Mouse (Mus musculus): ENCODE measurements at regions not wholly inside any gene's neighbourhood (a gene's known extent, or its start where the extent isn't known, plus 50 kb on each side); places are given as distances from the start of the nearest gene placed in this dataset.

DNA sequence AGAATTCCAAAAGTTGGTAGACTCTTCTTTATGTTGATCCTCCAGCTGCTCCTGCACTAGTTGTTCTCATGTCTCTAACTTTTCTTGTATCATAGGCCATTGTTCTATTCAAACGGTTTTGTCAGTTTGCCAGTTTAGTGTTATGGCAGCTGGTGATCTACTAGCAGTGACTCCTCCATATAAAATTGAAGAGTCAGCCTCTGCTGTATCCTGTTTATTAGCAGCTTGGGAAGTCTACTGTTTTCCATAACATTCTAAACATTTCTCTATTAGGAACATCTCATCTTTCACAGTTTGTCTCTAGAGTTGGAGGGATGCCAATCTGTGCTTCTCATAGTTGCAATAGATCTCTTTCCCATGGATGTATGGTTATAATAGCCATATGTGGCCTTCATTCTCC, 58.6 kb downstream of the Drd1 start:
- H3K4me2 ChIP-seq (ENCODE audit: low read depth, low read length) = no peak overlapping the region
- no peaks in the 10 kb centered on the region for H3K36me3 ChIP-seq (ENCODE audit: control insufficient read depth, insufficient read depth, low read length)
- no peaks in the 10 kb centered on the region for H3K4me1 ChIP-seq (ENCODE audit: control insufficient read depth, insufficient read depth, low read length)
- H3K27me3 ChIP-seq (ENCODE audit: control insufficient read depth, insufficient read depth, low read length) = no peaks in the 10 kb centered on the region
- no peaks in the 10 kb centered on the region for H3K9me3 ChIP-seq (ENCODE audit: control insufficient read depth, low read length)
- H3K9ac ChIP-seq (replicated peaks; ENCODE audit: low read depth, low read length) = no peak overlapping the region
- H3K4me3 ChIP-seq (ENCODE audit: low read depth, low read length) = no peak overlapping the region
- no peak overlapping the region for H3K27ac ChIP-seq (ENCODE audit: low read depth, low read length)
- no peak for ATAC-seq (ENCODE audit: low read depth)
- WGBS = 76% methylated on average over 1 of the region's 1 CpGs

DNA sequence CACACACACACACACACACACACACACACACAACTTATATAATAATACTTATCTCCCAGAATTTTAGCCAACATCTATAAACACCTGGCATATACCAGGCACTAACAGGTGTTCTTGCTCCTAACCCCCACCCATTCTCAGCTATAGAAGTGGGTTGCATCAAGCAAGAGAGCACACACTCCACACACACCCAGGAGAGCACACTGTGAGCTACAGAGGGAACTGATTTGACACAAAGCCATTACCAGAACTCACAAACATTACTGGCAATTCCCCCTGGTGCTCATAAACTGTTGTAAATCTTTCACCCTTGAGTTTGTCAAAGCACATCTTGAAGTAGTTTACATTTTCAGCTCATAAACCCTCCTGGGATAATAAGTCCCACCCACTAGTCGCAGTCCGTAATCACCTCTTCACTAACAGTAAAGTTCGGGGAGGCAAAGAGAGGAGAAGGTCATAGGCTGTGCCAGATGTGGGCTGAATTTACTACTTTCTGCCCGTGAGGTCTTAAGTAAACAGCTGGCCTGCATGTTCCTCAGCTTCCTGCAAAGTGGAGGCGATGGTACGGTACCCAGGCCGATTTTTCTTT, 62.5 kb downstream of the Drd1 start:
- no peaks in the 10 kb centered on the region for H3K4me1 ChIP-seq (ENCODE audit: control insufficient read depth, insufficient read depth, low read length)
- no peak overlapping the region for H3K27ac ChIP-seq (ENCODE audit: low read depth, low read length)
- WGBS = 64% methylated on average over 7 of the region's 7 CpGs
- no peaks in the 10 kb centered on the region for H3K9me3 ChIP-seq (ENCODE audit: control insufficient read depth, low read length)
- ATAC-seq (ENCODE audit: low read depth) = no peak
- H3K36me3 ChIP-seq (ENCODE audit: control insufficient read depth, insufficient read depth, low read length) = no peaks in the 10 kb centered on the region
- no peaks in the 10 kb centered on the region for H3K27me3 ChIP-seq (ENCODE audit: control insufficient read depth, insufficient read depth, low read length)
- H3K9ac ChIP-seq (replicated peaks; ENCODE audit: low read depth, low read length) = no peak overlapping the region
- H3K4me2 ChIP-seq (ENCODE audit: low read depth, low read length) = no peak overlapping the region
- no peak overlapping the region for H3K4me3 ChIP-seq (ENCODE audit: low read depth, low read length)

DNA sequence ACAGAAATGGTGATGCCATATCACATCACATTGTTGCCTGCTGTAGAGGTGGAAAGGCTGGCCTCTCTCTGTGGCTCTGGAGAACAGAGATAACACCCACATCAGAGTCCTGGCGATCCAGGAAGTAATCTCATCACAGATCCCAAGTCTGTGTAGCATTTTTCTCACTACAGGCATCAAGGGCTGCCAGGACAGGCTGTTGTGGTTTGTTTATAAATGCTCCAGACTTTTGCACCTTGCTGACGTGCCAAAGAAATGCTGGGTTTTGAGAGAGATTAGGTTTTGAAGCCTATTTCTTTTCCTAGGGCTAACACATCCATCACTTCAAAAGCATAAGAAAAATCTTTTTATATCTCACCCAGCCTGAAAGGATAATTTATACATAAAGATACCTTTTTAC, 76.3 kb downstream of the Drd1 start:
- ATAC-seq (ENCODE audit: low read depth) = no peak
- Histone ChIP-seq H3K27ac (ENCODE audit: low read depth, low read length) (no peak overlapping the region), H3K36me3 (ENCODE audit: control insufficient read depth, insufficient read depth, low read length) (no peaks in the 10 kb centered on the region), H3K4me3 (ENCODE audit: low read depth, low read length) (no peak overlapping the region), H3K27me3 (ENCODE audit: control insufficient read depth, insufficient read depth, low read length) (no peaks in the 10 kb centered on the region), H3K4me1 (ENCODE audit: control insufficient read depth, insufficient read depth, low read length) (no peaks in the 10 kb centered on the region), H3K9ac (replicated peaks; ENCODE audit: low read depth, low read length) (no peak overlapping the region), H3K9me3 (ENCODE audit: control insufficient read depth, low read length) (no peaks in the 10 kb centered on the region), H3K4me2 (ENCODE audit: low read depth, low read length) (no peak overlapping the region)
- 74% methylated on average over 2 of the region's 2 CpGs for WGBS

DNA sequence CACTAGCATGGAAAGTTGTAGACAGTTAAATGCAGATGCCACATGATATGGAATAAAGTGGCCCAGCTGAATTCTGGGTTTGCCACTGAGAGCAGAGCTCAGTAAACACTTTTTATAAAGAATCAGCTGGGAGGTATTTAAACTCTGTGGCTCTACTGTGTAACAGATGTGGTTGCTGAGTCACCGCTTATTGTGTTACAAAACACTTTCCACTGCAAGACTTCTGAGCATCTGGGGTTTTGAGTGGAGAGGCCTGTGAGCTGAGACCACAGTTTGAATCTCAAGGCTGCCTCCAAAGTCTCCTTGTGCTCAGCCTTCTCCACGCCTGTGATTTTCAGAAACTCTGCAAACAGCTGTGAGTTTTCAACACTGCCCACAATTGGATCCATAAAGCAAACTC, 86.1 kb downstream of the Drd1 start:
- no peaks in the 10 kb centered on the region for H3K27me3 ChIP-seq (ENCODE audit: control insufficient read depth, insufficient read depth, low read length)
- no peak for ATAC-seq (ENCODE audit: low read depth)
- no peaks in the 10 kb centered on the region for H3K36me3 ChIP-seq (ENCODE audit: control insufficient read depth, insufficient read depth, low read length)
- no peak overlapping the region for H3K4me3 ChIP-seq (ENCODE audit: low read depth, low read length)
- WGBS = 94% methylated on average over 2 of the region's 2 CpGs
- H3K4me2 ChIP-seq (ENCODE audit: low read depth, low read length) = no peak overlapping the region
- H3K9me3 ChIP-seq (ENCODE audit: control insufficient read depth, low read length) = peaks cover 5% of the 10 kb centered on the region; the same call in 1 of the 2 replicates
- H3K4me1 ChIP-seq (ENCODE audit: control insufficient read depth, insufficient read depth, low read length) = no peaks in the 10 kb centered on the region
- no peak overlapping the region for H3K9ac ChIP-seq (replicated peaks; ENCODE audit: low read depth, low read length)
- H3K27ac ChIP-seq (ENCODE audit: low read depth, low read length) = no peak overlapping the region

DNA sequence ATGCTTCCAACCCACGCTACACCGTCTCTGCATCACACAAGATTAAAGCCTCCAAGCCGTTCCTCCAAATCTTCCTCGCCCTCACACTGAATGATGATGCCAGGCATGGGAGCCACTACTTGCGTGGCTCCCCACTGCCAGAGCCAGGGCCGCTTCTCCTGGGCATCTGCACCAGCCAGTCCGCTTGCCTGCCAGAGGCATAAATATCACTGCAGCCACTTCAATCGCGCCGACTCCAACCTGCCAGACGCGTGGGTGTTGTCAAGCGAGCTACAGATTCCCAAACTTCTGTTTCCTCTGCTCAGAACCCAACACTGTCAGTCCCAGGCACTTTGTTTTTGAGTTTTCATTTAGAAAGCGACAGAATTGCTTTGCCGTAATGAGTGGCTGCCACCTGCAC, 99.3 kb downstream of the Drd1 start:
- Histone ChIP-seq H3K36me3 (ENCODE audit: control insufficient read depth, insufficient read depth, low read length) (no peaks in the 10 kb centered on the region), H3K27me3 (ENCODE audit: control insufficient read depth, insufficient read depth, low read length) (no peaks in the 10 kb centered on the region), H3K27ac (ENCODE audit: low read depth, low read length) (no peak overlapping the region), H3K9me3 (ENCODE audit: control insufficient read depth, low read length) (no peaks in the 10 kb centered on the region), H3K4me1 (ENCODE audit: control insufficient read depth, insufficient read depth, low read length) (no peaks in the 10 kb centered on the region), H3K4me3 (ENCODE audit: low read depth, low read length) (no peak overlapping the region), H3K9ac (replicated peaks; ENCODE audit: low read depth, low read length) (no peak overlapping the region), H3K4me2 (ENCODE audit: low read depth, low read length) (no peak overlapping the region)
- ATAC-seq (ENCODE audit: low read depth) = no peak
- 91% methylated on average over 15 of the region's 15 CpGs for WGBS

DNA sequence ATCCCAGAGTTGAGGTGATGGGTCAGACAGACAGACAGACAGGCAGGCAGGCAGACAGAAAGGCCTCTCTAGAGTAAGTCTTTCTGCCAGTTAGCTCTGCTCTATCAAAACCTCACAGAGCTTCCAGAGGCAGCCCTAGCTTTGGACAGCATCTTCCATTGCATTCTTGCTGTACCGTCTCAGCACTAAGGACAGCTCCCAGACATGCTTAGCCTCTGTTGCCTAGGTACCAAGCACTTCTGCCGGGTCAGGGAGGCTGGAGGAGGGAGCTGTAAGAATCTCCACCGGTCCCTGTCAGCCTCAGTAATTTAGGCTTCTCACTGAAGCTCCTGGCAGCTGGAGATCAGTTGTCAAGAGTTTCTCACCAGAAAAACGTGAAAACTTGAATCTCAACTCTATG, 107.4 kb downstream of the Drd1 start:
- Histone ChIP-seq H3K9me3 (ENCODE audit: control insufficient read depth, low read length) (no peaks in the 10 kb centered on the region), H3K9ac (replicated peaks; ENCODE audit: low read depth, low read length) (no peak overlapping the region), H3K27ac (ENCODE audit: low read depth, low read length) (no peak overlapping the region), H3K4me1 (ENCODE audit: control insufficient read depth, insufficient read depth, low read length) (no peaks in the 10 kb centered on the region), H3K27me3 (ENCODE audit: control insufficient read depth, insufficient read depth, low read length) (no peaks in the 10 kb centered on the region), H3K36me3 (ENCODE audit: control insufficient read depth, insufficient read depth, low read length) (no peaks in the 10 kb centered on the region), H3K4me3 (ENCODE audit: low read depth, low read length) (no peak overlapping the region), H3K4me2 (ENCODE audit: low read depth, low read length) (no peak overlapping the region)
- ATAC-seq (ENCODE audit: low read depth) = no peak
- 2% methylated on average over 4 of the region's 4 CpGs for WGBS

DNA sequence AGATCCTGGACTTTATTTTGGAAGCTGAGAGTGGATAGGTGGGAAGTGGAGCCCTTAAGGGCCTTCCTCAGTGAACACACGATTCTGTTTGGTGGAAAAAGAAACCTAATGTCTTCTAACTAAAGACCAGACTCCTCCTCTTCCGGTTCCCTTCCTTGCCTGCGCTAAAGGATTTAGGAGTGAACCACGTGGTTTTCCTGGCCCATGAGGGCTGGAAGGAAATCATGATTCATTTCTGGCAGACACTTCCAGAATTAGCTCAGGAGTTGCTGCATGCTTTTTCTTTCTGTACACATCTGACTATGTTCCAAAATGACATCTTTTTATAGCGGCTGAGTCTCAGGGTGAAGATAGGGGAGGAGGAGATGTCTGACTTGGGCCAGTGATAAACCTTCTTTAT, 109.8 kb downstream of the Drd1 start:
- ATAC-seq (ENCODE audit: low read depth) = no peak
- H3K9me3 ChIP-seq (ENCODE audit: control insufficient read depth, low read length) = no peaks in the 10 kb centered on the region
- H3K9ac ChIP-seq (replicated peaks; ENCODE audit: low read depth, low read length) = no peak overlapping the region
- H3K4me2 ChIP-seq (ENCODE audit: low read depth, low read length) = no peak overlapping the region
- H3K4me3 ChIP-seq (ENCODE audit: low read depth, low read length) = no peak overlapping the region
- no peaks in the 10 kb centered on the region for H3K36me3 ChIP-seq (ENCODE audit: control insufficient read depth, insufficient read depth, low read length)
- H3K27me3 ChIP-seq (ENCODE audit: control insufficient read depth, insufficient read depth, low read length) = no peaks in the 10 kb centered on the region
- no peaks in the 10 kb centered on the region for H3K4me1 ChIP-seq (ENCODE audit: control insufficient read depth, insufficient read depth, low read length)
- WGBS = 77% methylated on average over 5 of the region's 5 CpGs
- H3K27ac ChIP-seq (ENCODE audit: low read depth, low read length) = no peak overlapping the region

DNA sequence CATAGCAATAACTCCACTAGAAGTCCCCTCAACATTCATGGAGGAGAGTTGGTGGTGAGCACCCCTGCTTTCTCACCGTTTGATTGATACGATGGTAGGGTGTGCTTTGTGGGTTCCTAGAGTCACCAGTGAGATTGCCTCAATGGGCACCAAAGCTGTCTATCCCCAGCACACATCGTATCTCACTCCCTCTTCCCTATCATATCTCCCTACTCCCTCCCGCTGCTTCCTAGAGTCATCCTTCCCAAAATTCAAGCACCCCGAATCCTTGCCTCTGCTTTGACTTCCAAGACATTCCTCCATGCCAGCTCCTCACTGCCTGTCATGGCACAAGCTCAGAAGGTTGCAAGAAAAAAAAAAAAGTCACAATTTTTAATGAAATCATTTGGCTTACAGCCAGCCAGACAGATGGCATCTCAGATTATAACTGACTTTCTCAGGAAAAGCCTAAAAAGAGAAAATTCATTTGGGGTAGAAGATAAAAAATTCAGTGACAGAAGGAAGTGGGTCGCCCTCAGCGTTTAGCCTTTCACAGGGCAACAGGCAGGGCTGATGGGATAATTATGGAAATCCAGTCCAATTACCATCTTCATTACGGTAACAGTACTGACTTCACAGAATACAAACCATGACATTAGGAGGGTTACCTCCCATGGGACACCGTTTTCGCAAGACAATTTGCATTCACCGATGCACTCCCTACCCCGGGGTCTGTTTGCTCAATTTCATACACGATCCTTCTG, 114.3 kb downstream of the Drd1 start:
- H3K27me3 ChIP-seq (ENCODE audit: control insufficient read depth, insufficient read depth, low read length) = no peaks in the 10 kb centered on the region
- no peaks in the 10 kb centered on the region for H3K9me3 ChIP-seq (ENCODE audit: control insufficient read depth, low read length)
- H3K4me2 ChIP-seq (ENCODE audit: low read depth, low read length) = no peak overlapping the region
- no peaks in the 10 kb centered on the region for H3K36me3 ChIP-seq (ENCODE audit: control insufficient read depth, insufficient read depth, low read length)
- no peak for ATAC-seq (ENCODE audit: low read depth)
- no peaks in the 10 kb centered on the region for H3K4me1 ChIP-seq (ENCODE audit: control insufficient read depth, insufficient read depth, low read length)
- no peak overlapping the region for H3K27ac ChIP-seq (ENCODE audit: low read depth, low read length)
- WGBS = 59% methylated on average over 13 of the region's 13 CpGs
- no peak overlapping the region for H3K4me3 ChIP-seq (ENCODE audit: low read depth, low read length)
- no peak overlapping the region for H3K9ac ChIP-seq (replicated peaks; ENCODE audit: low read depth, low read length)

DNA sequence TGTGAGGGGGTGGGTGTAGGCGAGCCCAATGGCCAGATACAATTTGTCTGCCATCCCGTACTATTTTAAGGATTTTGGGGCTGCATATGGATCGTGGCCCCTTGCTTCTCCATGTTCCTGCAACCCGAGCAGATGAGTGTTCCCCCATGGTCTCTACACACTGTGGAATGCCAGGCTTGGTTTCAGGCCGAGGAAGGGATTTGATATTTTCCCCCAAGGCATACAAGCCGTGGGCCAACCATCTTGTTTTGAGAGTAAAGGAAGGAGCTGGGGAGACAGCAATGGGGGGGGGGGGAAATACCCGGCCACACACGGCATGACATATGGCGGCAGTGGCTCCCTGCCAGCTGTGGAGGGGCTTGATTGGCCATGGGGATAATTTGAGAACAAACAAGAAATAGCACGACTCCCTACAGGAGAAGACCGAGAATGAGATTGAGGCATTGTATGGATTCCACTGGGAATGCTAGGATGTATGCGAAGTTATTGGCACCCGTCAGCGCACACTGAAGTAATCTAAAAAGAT, 120.3 kb downstream of the Drd1 start:
- no peaks in the 10 kb centered on the region for H3K4me1 ChIP-seq (ENCODE audit: control insufficient read depth, insufficient read depth, low read length)
- no peak overlapping the region for H3K27ac ChIP-seq (ENCODE audit: low read depth, low read length)
- H3K9ac ChIP-seq (replicated peaks; ENCODE audit: low read depth, low read length) = no peak overlapping the region
- H3K36me3 ChIP-seq (ENCODE audit: control insufficient read depth, insufficient read depth, low read length) = no peaks in the 10 kb centered on the region
- H3K27me3 ChIP-seq (ENCODE audit: control insufficient read depth, insufficient read depth, low read length) = no peaks in the 10 kb centered on the region
- no peak overlapping the region for H3K4me3 ChIP-seq (ENCODE audit: low read depth, low read length)
- H3K4me2 ChIP-seq (ENCODE audit: low read depth, low read length) = no peak overlapping the region
- 69% methylated on average over 14 of the region's 14 CpGs for WGBS
- no peak for ATAC-seq (ENCODE audit: low read depth)
- no peaks in the 10 kb centered on the region for H3K9me3 ChIP-seq (ENCODE audit: control insufficient read depth, low read length)
